Mouse (Mus musculus): ENCODE data around the gene Ptprg.
A peak's percentile ranks its signal among the peaks of the same experiment; 100 is the strongest.
"Not testable (repeated sequence)": the region's sequence is repeated elsewhere in the genome, so short reads cannot be mapped to it uniquely, and the experiment has no call there.

Ptprg gene

DNA sequence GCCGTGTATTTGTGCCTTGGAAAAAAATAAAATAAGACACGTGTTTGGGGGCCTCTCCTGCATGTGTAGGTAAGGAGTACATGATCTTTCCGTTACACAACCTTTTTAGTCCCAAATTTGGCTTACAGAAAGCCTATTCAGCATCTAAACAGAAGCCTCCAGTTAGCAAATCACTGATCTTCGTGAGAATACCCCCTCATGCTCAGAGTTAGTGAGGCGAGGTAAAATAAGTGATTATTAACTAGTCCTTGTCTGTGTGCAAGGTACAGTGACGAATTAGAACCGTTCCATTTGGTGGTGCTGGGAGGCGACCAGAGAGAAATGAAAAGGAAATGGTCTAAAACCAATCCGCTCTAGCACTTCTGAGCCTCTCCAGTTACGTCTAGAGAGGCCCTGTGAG is 648.9 kb downstream of the Ptprg start:
- no peak for DNase-seq (ENCODE audit: low spot score in 2 of 2)

DNA sequence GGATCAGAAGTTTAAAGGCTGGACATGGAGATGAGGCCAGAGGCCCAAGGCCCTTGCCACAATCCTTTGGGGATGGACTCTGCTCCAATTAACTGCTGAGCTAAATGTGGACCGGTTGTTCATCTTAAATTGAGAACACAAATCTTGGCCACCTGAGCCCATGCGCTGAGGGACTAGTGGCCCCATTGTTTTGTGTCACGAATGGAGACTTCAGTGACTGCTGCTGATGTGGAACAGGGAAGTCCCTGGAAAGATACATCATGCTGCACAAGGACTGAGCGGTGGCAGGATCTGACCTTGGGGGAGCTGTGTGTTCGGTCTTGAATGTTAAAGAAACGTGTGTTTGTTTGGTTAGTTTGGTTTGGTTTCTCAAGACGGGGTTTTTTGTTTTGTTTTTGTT is 649.7 kb downstream of the Ptprg start:
- DNase-seq (ENCODE audit: low spot score in 2 of 2), result no peak

DNA sequence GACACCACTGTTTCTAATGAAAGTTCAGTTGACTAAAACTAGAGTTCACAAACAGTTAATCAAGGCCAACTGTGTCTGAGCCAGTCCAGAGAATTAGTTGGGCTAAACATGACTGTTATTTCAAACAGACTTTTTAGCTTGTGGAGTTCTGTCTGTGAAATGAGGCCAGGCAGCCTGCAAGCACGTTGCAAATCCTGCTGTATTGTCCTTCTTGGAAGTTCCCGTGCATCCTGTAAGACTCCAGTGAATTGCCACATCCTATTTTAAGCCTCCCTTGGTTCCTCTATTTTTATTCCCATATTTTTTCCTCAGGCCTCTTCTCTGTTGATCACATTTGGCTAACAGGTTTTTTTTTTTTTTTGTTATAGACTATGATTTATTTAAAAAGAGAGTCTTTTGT is 652.8 kb downstream of the Ptprg start:
- DNase-seq (ENCODE audit: low spot score in 2 of 2), result no peak

DNA sequence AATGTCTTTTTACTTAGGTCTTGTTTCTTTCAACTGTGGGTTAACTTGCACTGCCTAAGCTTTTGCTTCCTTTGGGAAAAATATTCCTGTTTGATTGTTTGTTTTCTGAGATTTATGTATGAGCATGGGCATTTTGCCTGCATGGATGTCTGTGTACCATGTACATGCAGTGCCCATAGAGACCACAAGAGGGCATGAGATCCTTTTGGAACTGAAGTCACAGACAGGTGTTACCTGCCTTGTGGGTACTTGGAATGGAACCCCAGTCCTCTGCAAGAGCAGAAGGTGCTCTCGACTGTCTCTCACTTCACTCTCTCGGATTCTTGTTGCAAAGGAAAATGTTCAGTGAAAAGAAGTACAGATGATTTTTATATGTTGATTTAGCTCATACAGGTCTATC is 655.2 kb downstream of the Ptprg start:
- DNase-seq (ENCODE audit: low spot score in 2 of 2), result no peak

DNA sequence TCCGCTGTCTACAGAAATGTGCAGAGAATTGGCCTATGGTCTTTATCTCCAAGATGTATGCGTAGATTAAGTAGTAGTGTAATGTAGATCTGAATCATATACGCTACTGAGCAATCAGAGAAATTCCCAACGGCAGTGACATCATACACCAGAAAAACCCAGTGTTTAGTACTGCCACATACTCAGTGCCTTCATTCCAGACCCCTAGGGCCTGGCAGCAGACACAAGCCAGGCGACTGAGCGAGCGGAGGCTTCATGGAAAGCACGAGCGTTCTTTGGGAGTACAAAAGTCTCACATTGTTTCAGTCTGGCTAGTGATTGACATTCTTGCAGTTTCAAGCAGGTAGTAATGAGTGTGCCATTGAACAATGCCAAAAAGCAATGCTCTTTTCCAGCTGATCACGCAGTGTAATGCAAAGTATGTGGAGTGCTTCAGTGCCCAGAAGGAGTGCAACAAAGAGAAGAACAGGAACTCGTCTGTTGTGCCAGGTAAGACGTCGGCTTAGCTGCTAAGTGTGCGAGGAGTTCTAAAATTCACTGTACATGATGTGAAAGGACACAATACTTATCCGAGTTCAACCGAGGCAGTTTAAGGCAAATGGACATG is 665.3 kb downstream of the Ptprg start:
- no peak for DNase-seq (ENCODE audit: low spot score in 2 of 2)

DNA sequence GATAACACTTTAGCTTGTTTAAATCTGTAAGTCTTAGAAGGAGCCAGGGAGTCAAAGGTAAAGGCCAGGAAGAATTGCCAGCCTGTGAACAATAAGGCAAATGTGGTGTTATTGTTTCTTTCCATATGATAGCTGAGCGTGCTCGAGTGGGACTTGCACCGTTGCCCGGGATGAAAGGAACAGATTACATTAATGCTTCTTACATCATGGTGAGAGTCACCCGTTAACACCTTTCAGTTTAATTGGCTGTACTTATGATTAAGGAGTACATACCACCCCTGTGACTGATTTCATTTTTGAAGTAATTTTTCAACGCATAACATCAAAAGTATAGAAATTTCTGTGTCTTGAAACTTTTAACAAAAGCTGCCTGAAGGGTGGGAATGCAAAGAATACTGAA is 666.5 kb downstream of the Ptprg start:
- DNase-seq (ENCODE audit: low spot score in 2 of 2), result no peak

DNA sequence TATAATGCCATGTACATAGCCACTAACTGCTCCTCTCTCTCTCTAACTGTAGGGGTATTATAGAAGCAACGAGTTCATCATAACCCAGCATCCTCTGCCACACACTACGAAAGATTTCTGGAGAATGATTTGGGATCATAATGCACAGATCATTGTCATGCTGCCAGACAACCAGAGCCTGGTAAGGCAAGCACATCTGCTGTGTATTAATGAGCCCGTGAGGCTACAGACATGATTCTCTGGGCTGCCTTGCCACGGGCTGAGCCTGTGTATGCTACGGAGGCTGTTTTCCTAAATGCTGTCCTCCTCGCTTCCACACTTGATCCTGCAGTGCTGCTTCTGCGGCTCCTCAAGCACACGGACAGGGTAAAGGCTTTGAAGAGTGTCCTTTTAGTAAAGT is 667.2 kb downstream of the Ptprg start:
- DNase-seq (ENCODE audit: low spot score in 2 of 2), result no peak

DNA sequence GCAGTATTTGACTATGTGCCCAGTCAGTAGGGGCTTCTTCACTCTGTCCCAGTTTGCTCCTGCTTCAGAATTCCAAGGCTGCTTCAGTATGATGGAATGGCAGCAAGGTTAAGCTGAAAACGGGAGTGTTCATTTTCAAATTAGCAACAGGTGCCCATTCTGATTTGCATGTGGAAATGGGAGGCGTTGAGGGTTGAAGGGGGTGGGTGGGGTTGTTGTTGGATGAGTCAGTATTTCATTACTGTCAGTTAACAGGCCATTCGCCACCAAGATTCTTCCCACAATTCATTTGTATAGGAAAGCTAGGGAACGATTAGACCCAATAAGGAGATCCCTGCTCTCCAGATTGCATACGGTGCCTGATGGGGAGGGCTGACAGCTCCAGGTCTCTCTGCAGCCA is 668.2 kb downstream of the Ptprg start:
- no peak for DNase-seq (ENCODE audit: low spot score in 2 of 2)

DNA sequence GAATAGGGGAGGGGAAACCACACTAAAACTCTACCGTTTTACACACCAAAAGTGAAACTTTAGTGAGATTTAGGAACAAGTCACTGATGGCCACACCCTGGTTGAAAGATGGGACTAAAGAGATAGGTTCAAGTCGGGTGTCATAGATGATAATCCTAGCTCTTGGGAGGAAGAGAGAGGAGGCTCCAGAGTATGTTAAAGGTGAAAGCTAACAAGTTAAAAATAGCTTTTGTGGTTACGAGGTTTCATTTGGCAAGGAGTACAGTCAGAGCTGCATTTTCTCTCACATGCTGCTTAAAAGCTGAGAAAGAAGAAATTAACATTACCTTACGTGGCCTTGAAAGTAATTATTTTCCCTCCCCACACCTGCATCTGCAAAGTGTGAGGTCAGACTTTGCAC is 690.4 kb downstream of the Ptprg start:
- no peak for DNase-seq (ENCODE audit: low spot score in 2 of 2)

DNA sequence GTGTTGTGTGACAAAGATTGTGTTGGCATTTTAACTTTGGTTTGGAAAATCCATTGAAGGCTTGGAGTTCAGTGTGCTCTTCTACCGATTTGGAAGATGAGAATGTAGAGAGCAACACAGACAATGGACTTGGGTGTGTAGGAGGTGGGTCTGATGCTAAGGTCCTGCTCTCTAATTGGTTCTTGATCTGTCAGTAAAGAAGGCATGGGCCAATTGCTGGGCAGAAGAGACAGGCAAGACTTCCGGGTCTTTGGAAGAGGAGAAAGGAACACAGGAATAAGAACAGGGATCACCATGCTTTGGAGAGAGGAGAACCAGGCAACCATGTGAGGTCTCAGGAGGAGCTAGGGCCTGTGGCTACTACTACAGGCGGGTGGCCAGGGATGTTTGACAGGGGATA is 722.7 kb downstream of the Ptprg start:
- no peak for DNase-seq (ENCODE audit: low spot score in 2 of 2)

DNA sequence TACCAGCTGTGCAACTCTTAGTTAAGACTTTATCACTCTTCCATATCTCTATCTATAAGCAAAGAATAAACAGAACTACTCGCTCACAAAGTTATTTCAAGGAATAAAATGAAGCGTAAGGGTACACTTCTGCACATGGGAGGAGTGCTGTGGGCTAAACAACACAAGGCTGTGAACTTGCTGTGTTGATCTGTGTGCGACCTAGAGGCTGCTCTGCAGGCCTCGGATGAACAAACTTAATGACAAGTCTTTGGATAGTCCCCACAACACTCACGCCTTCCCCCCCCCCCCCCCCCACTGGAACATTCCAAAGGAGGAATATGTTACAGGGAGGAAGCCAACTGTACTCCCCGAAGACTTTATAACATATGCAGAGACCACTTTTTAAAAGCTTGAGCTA is 730.3 kb downstream of the Ptprg start, which contains the start of gene Gm49355:
TSS of gene Gm49355 (plus strand) at position 336 of the 400 bp plus-strand sequence.
- DNase-seq (ENCODE audit: low spot score in 2 of 2), result no peak

DNA sequence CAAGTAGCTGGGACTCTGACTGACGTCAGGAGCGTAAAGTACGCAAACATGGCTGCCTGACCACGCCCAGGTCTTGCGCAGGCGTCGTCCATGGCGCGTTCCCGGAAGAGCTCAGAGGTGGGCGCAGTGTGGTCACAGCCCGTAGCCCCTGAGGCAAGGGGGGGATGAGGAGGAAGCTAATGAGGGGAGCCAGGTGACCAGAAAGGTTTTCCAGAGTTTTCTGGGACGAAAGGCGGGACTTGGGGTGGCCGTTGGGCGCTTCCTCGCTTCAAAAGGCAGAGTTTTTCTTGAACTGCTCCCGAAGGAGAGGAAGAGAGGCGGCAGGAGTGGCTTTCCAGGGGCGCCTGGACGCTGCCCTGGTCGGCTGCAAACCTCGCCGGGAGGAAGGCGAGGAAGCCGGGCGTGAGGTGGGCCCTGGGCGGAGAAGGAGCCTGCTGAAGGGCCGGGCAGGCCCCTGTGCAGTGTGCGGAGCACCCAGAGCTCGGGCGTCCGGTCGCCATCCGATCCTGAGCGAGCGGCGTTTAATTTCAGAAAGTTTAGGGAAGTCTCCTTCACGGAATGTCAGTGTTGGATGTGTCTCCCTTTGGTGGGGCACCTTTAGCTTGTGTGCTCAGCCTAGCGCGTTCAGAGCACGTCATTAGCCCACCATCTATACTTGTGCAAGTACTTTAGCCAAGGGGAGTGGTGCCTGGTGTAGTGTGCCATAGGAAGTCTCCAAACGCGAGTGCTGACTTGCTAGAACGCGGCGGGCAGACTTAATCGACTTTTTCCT is 731.0 kb downstream of the Ptprg start, which contains the start of gene 3830406C13Rik:
TSS of gene 3830406C13Rik (plus strand) at position 33 of the 772 bp plus-strand sequence.
- peak; percentile 56 to 65 for DNase-seq (ENCODE audit: low spot score in 2 of 2)

DNA sequence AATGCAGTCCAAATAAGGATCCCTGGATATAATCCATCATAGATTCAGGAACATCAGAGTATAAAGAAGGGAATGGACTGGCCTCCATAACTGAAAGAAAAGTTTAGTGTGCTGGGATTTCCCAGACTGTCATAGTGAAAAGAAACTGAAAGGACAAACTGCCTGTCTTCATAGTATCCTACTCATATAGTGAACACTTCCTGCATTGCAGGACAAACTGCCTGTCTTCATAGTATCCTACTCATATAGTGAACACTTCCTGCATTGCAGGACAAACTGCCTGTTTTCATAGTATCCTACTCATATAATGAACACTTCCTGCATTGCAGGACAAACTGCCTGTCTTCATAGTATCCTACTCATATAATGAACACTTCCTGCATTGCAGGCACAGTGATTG is 736.4 kb downstream of the Ptprg start:
- DNase-seq (ENCODE audit: low spot score in 2 of 2), result not testable (repeated sequence)
